Mouse (Mus musculus): ENCODE results near the gene Cfap54. TPM values are rescaled to one million over a fixed set of nuclear protein-coding genes. Genes with fewer than 3 reads are reported as not detected.

Cfap54 gene
- polyA plus RNA-seq, 1 experiment = 0.44 TPM

DNA sequence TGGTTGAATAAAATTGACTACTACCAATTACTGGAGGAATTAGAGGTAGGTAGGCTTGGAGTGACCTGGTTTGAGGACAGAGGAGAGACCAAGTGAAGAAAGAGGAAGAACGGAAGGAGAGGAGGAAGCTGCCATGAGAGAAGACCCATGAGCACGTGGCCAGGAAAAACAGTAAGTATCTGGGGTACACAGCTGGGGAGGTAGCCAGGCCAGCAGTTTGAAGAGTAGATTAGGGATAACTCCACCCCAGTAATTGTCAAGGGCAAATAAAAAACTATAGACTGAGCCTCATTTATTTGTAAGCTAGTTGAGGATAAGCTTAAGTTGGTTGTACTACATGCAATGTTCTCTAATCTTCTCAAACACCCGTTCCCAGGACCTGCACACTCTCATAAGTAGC is 116.3 kb downstream of the Cfap54 start:
- Histone ChIP-seq H3K4me3 (ENCODE audit: control insufficient read depth, insufficient read depth, low read length) (no peak overlapping the region), H3K36me3 (ENCODE audit: control insufficient read depth, insufficient read depth, low read length) (no peaks in the 10 kb centered on the region), H3K27me3 (ENCODE audit: control insufficient read depth, insufficient read depth, low read length) (no peaks in the 10 kb centered on the region), H3K27ac (ENCODE audit: control insufficient read depth, insufficient read depth, low read length) (no peak overlapping the region), H3K4me1 (replicated peaks; ENCODE audit: control insufficient read depth, insufficient read depth, low read length) (no peaks in the 10 kb centered on the region)
- no peak for DNase-seq
- WGBS = 63% methylated on average over 3 of the region's 3 CpGs
- TF ChIP-seq POLR2A (IDR thresholded peaks at IDR 0.05; ENCODE audit: control insufficient read depth, extremely low read depth, insufficient read depth, low read length, poor library complexity) (no peak), CTCF (IDR thresholded peaks at IDR 0.05; ENCODE audit: borderline replicate concordance, control insufficient read depth, extremely low read depth, insufficient read depth, low read length, poor library complexity) (no peak)

- DNase-seq = no peak
- TF ChIP-seq CTCF (IDR thresholded peaks at IDR 0.05; ENCODE audit: borderline replicate concordance, control insufficient read depth, extremely low read depth, insufficient read depth, low read length, poor library complexity) (no peak), POLR2A (IDR thresholded peaks at IDR 0.05; ENCODE audit: control insufficient read depth, extremely low read depth, insufficient read depth, low read length, poor library complexity) (no peak)
- H3K27ac ChIP-seq (ENCODE audit: control insufficient read depth, insufficient read depth, low read length) = no peak overlapping the region
- no peaks in the 10 kb centered on the region for H3K36me3 ChIP-seq (ENCODE audit: control insufficient read depth, insufficient read depth, low read length)
- no peaks in the 10 kb centered on the region for H3K27me3 ChIP-seq (ENCODE audit: control insufficient read depth, insufficient read depth, low read length)
- WGBS = 88% methylated on average over 1 of the region's 1 CpGs
- H3K4me3 ChIP-seq (ENCODE audit: control insufficient read depth, insufficient read depth, low read length) = no peak overlapping the region
- H3K4me1 ChIP-seq (replicated peaks; ENCODE audit: control insufficient read depth, insufficient read depth, low read length) = no peaks in the 10 kb centered on the region
Measured at GRCm38 (mm10) chr10:92950044-92950443, 131.4 kb downstream of the Cfap54 start.

DNA sequence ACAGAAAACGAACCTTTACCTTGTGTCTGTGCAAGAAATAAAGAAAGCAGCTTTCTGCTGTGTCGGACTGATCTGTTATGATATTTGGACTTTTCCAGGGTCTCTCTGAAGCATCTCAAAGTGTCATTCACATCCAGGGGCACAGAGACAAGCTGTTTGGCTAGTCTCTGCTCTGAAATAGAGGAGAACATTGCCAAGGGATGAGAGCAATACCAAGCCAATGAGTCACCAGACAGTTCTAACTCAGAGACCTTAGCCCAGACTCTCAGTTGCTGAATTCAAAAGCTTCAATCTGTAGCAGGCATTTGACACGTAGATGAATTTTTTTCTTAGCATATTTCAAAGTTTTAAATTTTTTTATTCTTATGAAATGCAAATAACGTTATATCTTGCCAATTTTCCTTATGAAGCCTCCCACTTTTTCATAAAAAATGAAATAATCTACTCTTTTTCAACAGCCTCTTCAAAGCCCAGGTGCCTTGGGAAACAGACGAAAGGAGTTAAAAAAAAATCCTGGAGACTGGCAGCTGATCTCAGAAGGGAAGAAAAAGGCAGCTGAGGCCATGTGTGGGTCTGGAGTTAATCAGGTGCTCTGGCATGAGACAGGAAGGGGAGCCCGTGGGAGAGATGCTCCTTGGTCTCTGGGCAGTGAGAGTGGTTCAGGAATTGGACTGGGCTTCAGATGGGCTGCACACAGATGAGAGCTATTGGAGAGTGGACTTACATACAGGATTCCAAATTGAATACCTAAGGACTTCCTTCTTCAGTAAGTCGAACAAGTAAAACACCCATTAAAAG is 138.4 kb downstream of the Cfap54 start:
- 81% methylated on average over 7 of the region's 7 CpGs for WGBS
- Histone ChIP-seq H3K4me1 (replicated peaks; ENCODE audit: control insufficient read depth, insufficient read depth, low read length) (no peaks in the 10 kb centered on the region), H3K36me3 (ENCODE audit: control insufficient read depth, insufficient read depth, low read length) (no peaks in the 10 kb centered on the region), H3K27ac (ENCODE audit: control insufficient read depth, insufficient read depth, low read length) (no peak overlapping the region), H3K4me3 (ENCODE audit: control insufficient read depth, insufficient read depth, low read length) (no peak overlapping the region), H3K27me3 (ENCODE audit: control insufficient read depth, insufficient read depth, low read length) (no peaks in the 10 kb centered on the region)
- TF ChIP-seq POLR2A (IDR thresholded peaks at IDR 0.05; ENCODE audit: control insufficient read depth, extremely low read depth, insufficient read depth, low read length, poor library complexity) = no peak
- no peak for TF ChIP-seq CTCF (IDR thresholded peaks at IDR 0.05; ENCODE audit: borderline replicate concordance, control insufficient read depth, extremely low read depth, insufficient read depth, low read length, poor library complexity)
- no peak for DNase-seq

- no peak overlapping the region for H3K4me3 ChIP-seq (ENCODE audit: control insufficient read depth, insufficient read depth, low read length)
- WGBS = 90% methylated on average over 1 of the region's 1 CpGs
- no peaks in the 10 kb centered on the region for H3K36me3 ChIP-seq (ENCODE audit: control insufficient read depth, insufficient read depth, low read length)
- no peaks in the 10 kb centered on the region for H3K27me3 ChIP-seq (ENCODE audit: control insufficient read depth, insufficient read depth, low read length)
- no peak for TF ChIP-seq POLR2A (IDR thresholded peaks at IDR 0.05; ENCODE audit: control insufficient read depth, extremely low read depth, insufficient read depth, low read length, poor library complexity)
- no peak for TF ChIP-seq CTCF (IDR thresholded peaks at IDR 0.05; ENCODE audit: borderline replicate concordance, control insufficient read depth, extremely low read depth, insufficient read depth, low read length, poor library complexity)
- H3K4me1 ChIP-seq (replicated peaks; ENCODE audit: control insufficient read depth, insufficient read depth, low read length) = no peaks in the 10 kb centered on the region
- no peak overlapping the region for H3K27ac ChIP-seq (ENCODE audit: control insufficient read depth, insufficient read depth, low read length)
- DNase-seq = no peak
Measured at GRCm38 (mm10) chr10:92941616-92942015, 139.8 kb downstream of the Cfap54 start.

- Histone ChIP-seq H3K27ac (ENCODE audit: control insufficient read depth, insufficient read depth, low read length) (no peak overlapping the region), H3K36me3 (ENCODE audit: control insufficient read depth, insufficient read depth, low read length) (no peaks in the 10 kb centered on the region), H3K4me3 (ENCODE audit: control insufficient read depth, insufficient read depth, low read length) (no peak overlapping the region), H3K4me1 (replicated peaks; ENCODE audit: control insufficient read depth, insufficient read depth, low read length) (no peaks in the 10 kb centered on the region), H3K27me3 (ENCODE audit: control insufficient read depth, insufficient read depth, low read length) (no peaks in the 10 kb centered on the region)
- no peak for DNase-seq
- WGBS = 83% methylated on average over 10 of the region's 10 CpGs
- no peak for TF ChIP-seq POLR2A (IDR thresholded peaks at IDR 0.05; ENCODE audit: control insufficient read depth, extremely low read depth, insufficient read depth, low read length, poor library complexity)
- no peak for TF ChIP-seq CTCF (IDR thresholded peaks at IDR 0.05; ENCODE audit: borderline replicate concordance, control insufficient read depth, extremely low read depth, insufficient read depth, low read length, poor library complexity)
Measured at GRCm38 (mm10) chr10:92937741-92938285, 143.6 kb downstream of the Cfap54 start.

GRCm38 (mm10) chr10:92937091-92937490 is 144.3 kb downstream of the Cfap54 start:
- Histone ChIP-seq H3K4me3 (ENCODE audit: control insufficient read depth, insufficient read depth, low read length) (no peak overlapping the region), H3K27ac (ENCODE audit: control insufficient read depth, insufficient read depth, low read length) (no peak overlapping the region), H3K27me3 (ENCODE audit: control insufficient read depth, insufficient read depth, low read length) (no peaks in the 10 kb centered on the region), H3K36me3 (ENCODE audit: control insufficient read depth, insufficient read depth, low read length) (no peaks in the 10 kb centered on the region), H3K4me1 (replicated peaks; ENCODE audit: control insufficient read depth, insufficient read depth, low read length) (no peaks in the 10 kb centered on the region)
- no peak for TF ChIP-seq CTCF (IDR thresholded peaks at IDR 0.05; ENCODE audit: borderline replicate concordance, control insufficient read depth, extremely low read depth, insufficient read depth, low read length, poor library complexity)
- 95% methylated on average over 7 of the region's 7 CpGs for WGBS
- no peak for DNase-seq
